Mouse (Mus musculus) liver, adult 2 months (tissue): Measurements from ENCODE around the gene H2-M2. TPM values are rescaled to one million over a fixed set of nuclear protein-coding genes. Genes with fewer than 3 reads are reported as not detected.

Experiments used
- DNase-seq: peaks from one replicate; pipeline ENCODE4 v3.0.0-alpha.2; 2011; ENCODE audit warnings: low read depth, low spot score; ENCODE audit errors: extremely low read depth
- H3K27ac ChIP-seq: fragments of 200-500 bp; replicated peaks from 2 replicates; pipeline ENCODE4 v1.5.1; 2012; ENCODE audit warnings: low read depth, mild to moderate bottlenecking, control low read depth, inconsistent platforms, low read length; ENCODE audit not compliant: insufficient read depth
- H3K27me3 ChIP-seq: fragments of 200-500 bp; 2 replicates; pipeline ENCODE4 v1.6.1; 2012; ENCODE audit warnings: mild to moderate bottlenecking, moderate library complexity, low read length, inconsistent platforms; ENCODE audit not compliant: control insufficient read depth, insufficient read depth
- H3K36me3 ChIP-seq: fragments of 200-500 bp; 2 replicates; pipeline ENCODE4 v1.6.1; 2012; ENCODE audit warnings: low read length, inconsistent platforms; ENCODE audit not compliant: control insufficient read depth, insufficient read depth
- H3K4me1 ChIP-seq: fragments of 200-500 bp; 2 replicates; pipeline ENCODE4 v1.6.1; 2011; ENCODE audit warnings: low read length; ENCODE audit not compliant: control insufficient read depth, insufficient read depth
- H3K4me3 ChIP-seq: fragments of 200-500 bp; 2 replicates; pipeline ENCODE4 v1.5.1; 2011; ENCODE audit warnings: low read depth, mild to moderate bottlenecking, control low read depth, low read length, moderate library complexity; ENCODE audit not compliant: insufficient read depth
- H3K79me2 ChIP-seq: fragments of 200-500 bp; 2 replicates; pipeline ENCODE4 v1.6.1; 2012; ENCODE audit warnings: inconsistent platforms, mild to moderate bottlenecking, low read length, moderate library complexity; ENCODE audit not compliant: control insufficient read depth, insufficient read depth
- H3K9ac ChIP-seq: fragments of 200-500 bp; 2 replicates; pipeline ENCODE4 v1.6.1; 2012; ENCODE audit warnings: low read depth, mild to moderate bottlenecking, control low read depth, inconsistent platforms, low read length
- CTCF ChIP-seq: fragments of 200-500 bp; IDR thresholded peaks from 2 replicates; pipeline ENCODE4 v1.5.1; 2011; ENCODE audit warnings: low read depth, low read length, control low read depth
- POLR2A ChIP-seq: fragments of 200-500 bp; IDR thresholded peaks from 2 replicates; pipeline ENCODE4 v1.6.1; 2011; ENCODE audit warnings: low read length, control low read depth; ENCODE audit not compliant: insufficient read depth; ENCODE audit errors: extremely low read depth
- WGBS: fragments of 180-500 bp; shearing (Covaris S2); methylation state at CpG from one replicate; pipeline ENCODE4 v1.1.7; 2018; 5-methylcytosine and 5-hydroxymethylcytosine counted together
- polyA plus RNA-seq: library from polyadenylated mRNA; depleted of rRNA; stranded (reverse); fragments of >200 nt; gene quantifications from 2 replicates; pipeline ENCODE4 v1.2.3, GENCODE M21; 2012; rRNA removed
- total RNA-seq: library from RNA; depleted of rRNA; stranded (reverse); fragments of >200 nt; gene quantifications from 2 replicates; pipeline ENCODE4 v1.2.3, GENCODE M21; 2014; rRNA removed

The H2-M2 gene
- total and polyA plus RNA-seq, 2 experiments: 0.18 TPM; not detected in 1

- Histone ChIP-seq H3K27me3 (no peaks in the 10 kb centered on the region), H3K9ac (no peak within 1 kb of the TSS), H3K4me1 (no peaks in the 10 kb centered on the region), H3K27ac (no peak within 1 kb of the TSS), H3K79me2 (no peaks in the 10 kb centered on the region), H3K4me3 (no peak within 1 kb of the TSS), H3K36me3 (no peaks in the 10 kb centered on the region)
- no peak for DNase-seq
- TF ChIP-seq POLR2A (no peak), CTCF (no peak)
- 79% methylated on average over 1 of the region's 1 CpGs for WGBS
Measured at GRCm38 (mm10) chr17:37445180-37445579, 38.2 kb downstream of the H2-M2 start, which contains the start of gene Olfr108. Gene Olfr108 (plus strand): TSS chr17:37445480.

Other genes with a start within 250 kb of the H2-M2 start
- not detected in 2 replicates for gene Olfr97, start 246.2 kb downstream of the H2-M2 start, total RNA-seq
- gene Olfr97, start 246.2 kb downstream of the H2-M2 start, polyA plus RNA-seq: not detected in 2 replicates
- not detected in 2 replicates for gene Olfr98, start 219.8 kb downstream of the H2-M2 start, total RNA-seq
- not detected in 2 replicates for gene Olfr98, start 219.8 kb downstream of the H2-M2 start, polyA plus RNA-seq
- 4.4 and 4.5 TPM in 2 replicates for gene H2-M3, start 213.3 kb downstream of the H2-M2 start, total RNA-seq
- 1.7 and 3.3 TPM in 2 replicates for gene H2-M3, start 213.3 kb downstream of the H2-M2 start, polyA plus RNA-seq
- gene Olfr99, start 200.1 kb downstream of the H2-M2 start, total RNA-seq: not detected in 2 replicates
- not detected in 2 replicates for gene Olfr99, start 200.1 kb downstream of the H2-M2 start, polyA plus RNA-seq
- gene Olfr101, start 179.2 kb downstream of the H2-M2 start, total RNA-seq: not detected in 2 replicates
- not detected in 2 replicates for gene Olfr101, start 179.2 kb downstream of the H2-M2 start, polyA plus RNA-seq
- not detected in 2 replicates for gene Olfr102, start 166.5 kb downstream of the H2-M2 start, total RNA-seq
- gene Olfr102, start 166.5 kb downstream of the H2-M2 start, polyA plus RNA-seq: not detected in 2 replicates
- gene Olfr103, start 143.9 kb downstream of the H2-M2 start, total RNA-seq: not detected in 2 replicates
- not detected in 2 replicates for gene Olfr103, start 143.9 kb downstream of the H2-M2 start, polyA plus RNA-seq
- gene Olfr104-ps, start 124.0 kb downstream of the H2-M2 start, total RNA-seq: not detected in 2 replicates
- not detected in 2 replicates for gene Olfr104-ps, start 124.0 kb downstream of the H2-M2 start, polyA plus RNA-seq
- not detected in 2 replicates for gene Olfr105-ps, start 104.5 kb downstream of the H2-M2 start, total RNA-seq
- gene Olfr105-ps, start 104.5 kb downstream of the H2-M2 start, polyA plus RNA-seq: not detected in 2 replicates
- gene Olfr106-ps, start 93.2 kb downstream of the H2-M2 start, total RNA-seq: not detected in 2 replicates
- gene Olfr106-ps, start 93.2 kb downstream of the H2-M2 start, polyA plus RNA-seq: not detected in 2 replicates
- not detected in 2 replicates for gene Olfr107, start 84.3 kb downstream of the H2-M2 start, total RNA-seq
- gene Olfr107, start 84.3 kb downstream of the H2-M2 start, polyA plus RNA-seq: not detected in 2 replicates
- gene Olfr108, start 38.1 kb downstream of the H2-M2 start, total RNA-seq: not detected in 2 replicates
- not detected in 2 replicates for gene Olfr108, start 38.1 kb downstream of the H2-M2 start, polyA plus RNA-seq
- gene Olfr109, start 24.6 kb downstream of the H2-M2 start, total RNA-seq: not detected in 2 replicates
- gene Olfr109, start 24.6 kb downstream of the H2-M2 start, polyA plus RNA-seq: not detected in 2 replicates
- gene Olfr110, start 8.9 kb upstream of the H2-M2 start, total RNA-seq: not detected in 2 replicates
- not detected in 2 replicates for gene Olfr110, start 8.9 kb upstream of the H2-M2 start, polyA plus RNA-seq
- gene Olfr111, start 24.5 kb upstream of the H2-M2 start, total RNA-seq: not detected in 2 replicates
- not detected in 2 replicates for gene Olfr111, start 24.5 kb upstream of the H2-M2 start, polyA plus RNA-seq
- gene Olfr112, start 85.9 kb upstream of the H2-M2 start, total RNA-seq: not detected in 2 replicates
- gene Olfr112, start 85.9 kb upstream of the H2-M2 start, polyA plus RNA-seq: not detected in 2 replicates
- not detected in 2 replicates for gene Olfr113, start 94.1 kb upstream of the H2-M2 start, total RNA-seq
- not detected in 2 replicates for gene Olfr113, start 94.1 kb upstream of the H2-M2 start, polyA plus RNA-seq
- gene Olfr114, start 109.2 kb upstream of the H2-M2 start, total RNA-seq: not detected in 2 replicates
- gene Olfr114, start 109.2 kb upstream of the H2-M2 start, polyA plus RNA-seq: not detected in 2 replicates
- not detected in 2 replicates for gene Olfr115, start 143.6 kb upstream of the H2-M2 start, total RNA-seq
- not detected in 2 replicates for gene Olfr115, start 143.6 kb upstream of the H2-M2 start, polyA plus RNA-seq
- gene Olfr116, start 143.6 kb upstream of the H2-M2 start, total RNA-seq: not detected in 2 replicates
- gene Olfr116, start 143.6 kb upstream of the H2-M2 start, polyA plus RNA-seq: not detected in 2 replicates
- gene Olfr117, start 180.2 kb upstream of the H2-M2 start, total RNA-seq: not detected in 2 replicates
- gene Olfr117, start 180.2 kb upstream of the H2-M2 start, polyA plus RNA-seq: not detected in 2 replicates
- not detected in 2 replicates for gene Olfr118, start 183.4 kb upstream of the H2-M2 start, total RNA-seq
- gene Olfr118, start 183.4 kb upstream of the H2-M2 start, polyA plus RNA-seq: not detected in 2 replicates
- gene Olfr119, start 213.0 kb upstream of the H2-M2 start, total RNA-seq: not detected in 2 replicates
- not detected in 2 replicates for gene Olfr119, start 213.0 kb upstream of the H2-M2 start, polyA plus RNA-seq
- gene Olfr120, start 238.3 kb upstream of the H2-M2 start, total RNA-seq: not detected in 2 replicates
- gene Olfr120, start 238.3 kb upstream of the H2-M2 start, polyA plus RNA-seq: not detected in 2 replicates